Mouse (Mus musculus): ENCODE data around the gene Llgl1. TPM values are rescaled to one million over a fixed set of nuclear protein-coding genes. Genes with fewer than 3 reads are reported as not detected.

Llgl1 gene
- polyA plus RNA-seq, 1 experiment: 18.2 TPM

- TF ChIP-seq GATA1 (IDR thresholded peaks at IDR 0.05; ENCODE audit: low read length): no peak
Measured at GRCm38 (mm10) chr11:60711218-60711617, 11.7 kb downstream of the Llgl1 start.

DNA sequence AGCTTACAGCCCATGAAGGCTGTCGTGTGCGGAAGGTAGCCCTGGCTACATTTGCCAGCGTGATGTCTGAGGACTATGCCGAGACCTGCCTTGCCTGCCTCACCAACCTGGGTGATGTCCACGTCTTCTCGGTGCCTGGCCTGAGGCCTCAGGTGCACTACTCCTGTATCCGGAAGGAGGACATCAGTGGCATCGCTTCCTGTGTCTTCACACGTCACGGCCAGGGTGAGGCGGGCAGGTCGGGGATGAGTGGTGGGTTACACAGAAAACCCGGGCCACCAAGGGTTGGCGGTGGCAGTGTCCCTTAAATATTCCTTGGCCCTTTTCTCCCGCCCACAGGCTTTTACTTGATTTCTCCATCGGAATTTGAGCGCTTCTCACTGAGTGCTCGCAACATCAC lies 12.5 kb downstream of the Llgl1 start:
- TF ChIP-seq GATA1 (IDR thresholded peaks at IDR 0.05; ENCODE audit: low read length): no peak

GRCm38 (mm10) chr11:60712639-60713255 lies 13.2 kb downstream of the Llgl1 start:
- TF ChIP-seq GATA1 (IDR thresholded peaks at IDR 0.05; ENCODE audit: low read length): no peak

- no peak for TF ChIP-seq GATA1 (IDR thresholded peaks at IDR 0.05; ENCODE audit: low read length)
Measured at GRCm38 (mm10) chr11:60715833-60716232, 16.3 kb downstream of the Llgl1 start.

GRCm38 (mm10) chr11:60719263-60719662 lies 19.7 kb downstream of the Llgl1 start:
- TF ChIP-seq GATA1 (IDR thresholded peaks at IDR 0.05; ENCODE audit: low read length): no peak

- TF ChIP-seq GATA1 (IDR thresholded peaks at IDR 0.05; ENCODE audit: low read length): no peak
Measured at GRCm38 (mm10) chr11:60726601-60727391, 27.3 kb downstream of the Llgl1 start, which contains the start of gene Flii. Flii (minus strand) TSS chr11:60727263.

DNA sequence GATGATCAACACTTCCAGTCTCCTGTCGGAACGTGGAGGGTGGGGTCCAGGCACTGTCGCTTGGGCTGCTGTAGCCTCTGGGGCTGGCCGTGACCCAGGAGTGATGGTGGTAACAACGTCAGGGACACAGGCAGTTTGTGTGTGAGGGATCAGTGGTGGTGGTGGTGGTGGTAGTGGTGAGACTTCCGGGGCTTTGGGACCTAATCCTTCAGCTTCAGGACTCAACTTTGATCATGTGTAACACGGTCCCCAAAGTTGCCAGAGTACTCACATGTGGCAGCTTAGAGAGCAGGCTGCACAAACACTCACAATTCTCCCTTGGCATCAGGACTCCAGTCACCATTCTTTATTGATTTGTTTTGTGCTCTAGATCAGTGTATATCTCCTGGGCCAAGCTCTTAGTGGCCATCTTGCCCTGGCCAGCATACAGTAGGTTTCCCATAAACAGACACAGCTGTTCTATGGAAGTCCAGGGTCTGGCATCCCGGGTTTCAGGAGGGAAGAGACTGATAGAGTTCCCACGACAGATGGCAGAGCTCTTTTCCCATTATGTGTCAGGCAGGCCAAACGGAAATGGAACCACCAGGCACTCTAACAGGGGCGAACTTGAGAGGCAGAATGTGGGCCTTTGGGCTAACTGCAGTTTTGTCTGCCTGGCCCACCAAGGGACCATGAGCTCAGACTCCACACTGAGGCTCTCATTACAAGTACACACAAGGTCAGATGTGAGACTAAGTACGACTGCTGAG lies 28.0 kb downstream of the Llgl1 start:
- TF ChIP-seq GATA1 (IDR thresholded peaks at IDR 0.05; ENCODE audit: low read length): no peak

- no peak for TF ChIP-seq GATA1 (IDR thresholded peaks at IDR 0.05; ENCODE audit: low read length)
Measured at GRCm38 (mm10) chr11:60728260-60728761, 28.8 kb downstream of the Llgl1 start, which contains the start of gene Mief2. Mief2 (plus strand) TSS chr11:60728398.

DNA sequence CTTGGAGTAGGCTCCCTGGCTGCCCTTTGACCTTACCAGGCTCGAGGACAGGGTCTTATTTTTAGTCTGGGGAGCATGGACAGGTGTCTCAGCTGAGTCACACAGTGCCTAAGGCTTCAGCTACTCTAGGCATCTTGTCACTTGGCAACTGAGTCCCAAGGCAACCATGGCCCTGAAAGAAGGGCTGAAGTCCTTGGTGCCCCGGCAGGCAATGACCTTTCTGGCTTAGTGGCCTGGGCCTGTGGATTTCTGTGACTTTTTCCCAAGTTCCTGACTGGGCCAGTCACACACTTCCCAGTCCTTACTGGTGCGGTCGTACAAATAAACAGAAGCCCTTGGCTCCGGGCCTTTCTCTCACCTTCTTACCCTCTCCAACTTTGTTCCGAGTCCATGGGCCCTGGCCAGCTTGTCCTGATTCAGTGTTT lies 29.7 kb downstream of the Llgl1 start:
- TF ChIP-seq GATA1 (IDR thresholded peaks at IDR 0.05; ENCODE audit: low read length): no peak

GRCm38 (mm10) chr11:60730169-60730568 lies 30.6 kb downstream of the Llgl1 start:
- TF ChIP-seq GATA1 (IDR thresholded peaks at IDR 0.05; ENCODE audit: low read length): no peak

- no peak for TF ChIP-seq GATA1 (IDR thresholded peaks at IDR 0.05; ENCODE audit: low read length)
Measured at GRCm38 (mm10) chr11:60731251-60731650, 31.7 kb downstream of the Llgl1 start.

DNA sequence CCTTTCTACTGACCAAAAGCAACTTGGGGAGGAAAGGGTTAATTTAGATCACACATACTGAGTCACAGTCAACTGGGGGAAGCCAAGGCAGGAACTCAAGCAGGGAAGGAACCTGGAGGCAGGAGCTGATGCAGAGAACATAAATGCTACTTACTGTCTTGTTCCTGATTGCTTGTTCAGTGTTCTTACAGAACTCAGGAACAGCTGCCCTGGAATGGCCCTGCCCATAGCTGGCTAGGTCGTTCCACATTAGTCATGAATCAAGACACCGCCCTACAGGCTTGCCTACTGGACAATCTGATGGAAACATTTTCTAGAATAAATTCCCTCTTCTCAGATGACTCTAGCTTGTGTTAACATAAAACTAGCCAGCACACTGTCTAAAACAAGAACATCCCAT lies 34.7 kb downstream of the Llgl1 start:
- TF ChIP-seq GATA1 (IDR thresholded peaks at IDR 0.05; ENCODE audit: low read length): no peak

GRCm38 (mm10) chr11:60735191-60735590 lies 35.7 kb downstream of the Llgl1 start:
- TF ChIP-seq GATA1 (IDR thresholded peaks at IDR 0.05; ENCODE audit: low read length): no peak

DNA sequence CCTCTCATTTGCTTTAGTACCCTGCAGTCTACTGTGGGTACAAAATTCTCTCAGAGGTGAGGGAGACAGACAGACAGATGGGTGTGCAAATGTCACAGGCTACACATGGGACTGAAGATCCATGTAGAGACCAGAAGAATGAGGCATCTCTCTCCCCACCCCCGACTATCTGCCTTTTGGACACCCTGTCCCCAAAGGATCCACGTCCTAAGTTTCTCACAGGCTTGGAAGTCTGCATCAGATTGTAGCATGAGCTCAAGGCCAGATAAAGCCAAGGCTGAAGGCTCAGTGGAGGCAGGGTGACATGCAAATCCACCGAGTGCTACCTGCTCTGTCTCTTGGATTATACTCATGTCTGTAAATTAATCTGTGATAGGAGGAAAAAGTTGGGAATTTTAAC lies 37.0 kb downstream of the Llgl1 start:
- TF ChIP-seq GATA1 (IDR thresholded peaks at IDR 0.05; ENCODE audit: low read length): no peak

DNA sequence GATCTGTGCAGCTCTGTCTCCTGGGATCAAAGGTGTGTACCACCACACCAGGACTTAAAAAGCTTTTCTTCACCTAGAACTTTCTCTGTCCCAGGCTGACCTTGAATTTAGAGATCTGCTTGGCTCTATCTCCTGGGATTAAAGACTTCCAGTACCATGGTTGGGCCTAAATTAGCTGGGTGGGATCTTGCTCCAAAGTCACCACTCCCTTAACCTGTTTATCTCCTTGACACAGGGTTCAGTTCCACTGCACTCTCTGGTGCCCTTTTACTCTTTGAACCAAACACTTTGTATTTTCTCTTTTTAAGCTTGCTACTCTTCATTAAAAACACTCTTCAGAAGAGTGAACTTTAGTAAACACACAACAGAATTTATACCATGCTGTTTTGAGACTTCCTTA lies 37.9 kb downstream of the Llgl1 start:
- TF ChIP-seq GATA1 (IDR thresholded peaks at IDR 0.05; ENCODE audit: low read length): no peak

DNA sequence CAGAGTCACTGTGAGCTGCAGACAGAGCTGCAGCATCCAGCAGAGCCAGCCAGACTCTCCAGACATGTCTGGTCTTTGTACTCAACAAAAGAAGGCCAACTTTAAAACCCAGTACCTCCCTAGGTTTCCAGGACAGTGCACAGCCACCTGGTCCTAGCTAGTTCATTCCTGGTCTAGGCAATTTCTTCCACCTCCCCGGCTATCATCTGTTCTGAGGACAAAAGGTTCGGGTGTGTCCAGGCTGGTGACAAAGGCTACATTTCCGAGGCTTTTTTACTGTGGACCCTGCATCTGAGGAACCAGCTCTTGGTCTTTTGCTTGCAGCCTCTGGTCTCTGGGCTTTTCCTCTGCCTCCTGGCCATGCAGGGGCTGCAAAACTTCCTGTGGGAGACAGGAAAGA lies 40.8 kb downstream of the Llgl1 start:
- no peak for TF ChIP-seq GATA1 (IDR thresholded peaks at IDR 0.05; ENCODE audit: low read length)

Measured in G1E-ER4 (cell line).